Mouse (Mus musculus) embryonic facial prominence, embryonic 12.5 days (tissue): Measurements from ENCODE around the gene C2cd4d. TPM values are rescaled to one million over a fixed set of nuclear protein-coding genes. Genes with fewer than 3 reads are reported as not detected.
A peak's percentile ranks its signal among the peaks of the same experiment; 100 is the strongest.

ENCODE experiments used
- ATAC-seq: fragments of 200-750 bp; cut with Nextera tagmentation; 2 replicates; pipeline ENCODE4 v1.8.0; 2017; ENCODE audit not compliant: insufficient number of reproducible peaks, insufficient read depth, low FRiP score, low TSS enrichment
- H3K27ac ChIP-seq: fragments of 300-500 bp; sonication (generic); 2 replicates; pipeline ENCODE4 v1.5.1; 2016; ENCODE audit warnings: mild to moderate bottlenecking
- H3K27me3 ChIP-seq: fragments of 300-500 bp; sonication (generic); 2 replicates; pipeline ENCODE4 v1.6.1; 2016; ENCODE audit warnings: mild to moderate bottlenecking, moderate library complexity
- H3K36me3 ChIP-seq: fragments of 300-500 bp; sonication (generic); 2 replicates; pipeline ENCODE4 v1.6.1; 2016; ENCODE audit warnings: mild to moderate bottlenecking
- H3K4me1 ChIP-seq: fragments of 300-500 bp; sonication (generic); 2 replicates; pipeline ENCODE4 v1.6.1; 2016
- H3K4me2 ChIP-seq: fragments of 300-500 bp; sonication (generic); replicated peaks from 2 replicates; pipeline ENCODE4 v1.6.1; 2016; ENCODE audit warnings: mild to moderate bottlenecking, moderate library complexity
- H3K4me3 ChIP-seq: fragments of 300-500 bp; sonication (generic); 2 replicates; pipeline ENCODE4 v1.5.1; 2016; ENCODE audit warnings: mild to moderate bottlenecking
- H3K9ac ChIP-seq: fragments of 300-500 bp; sonication (generic); 2 replicates; pipeline ENCODE4 v1.6.1; 2016; ENCODE audit warnings: mild to moderate bottlenecking, moderate library complexity
- H3K9me3 ChIP-seq: fragments of 300-500 bp; sonication (generic); 2 replicates; pipeline ENCODE4 v1.6.1; 2016; ENCODE audit warnings: mild to moderate bottlenecking, moderate library complexity
- whole genome bisulfite sequencing: fragments of 180-500 bp; shearing (Covaris S2); methylation state at CpG from one replicate; pipeline ENCODE4 v1.1.7; 2016; 5-methylcytosine and 5-hydroxymethylcytosine counted together
- polyA plus RNA-seq: library from polyadenylated mRNA; unstranded; fragments of >200 nt; fragmentation: Nextera tagmentation; extraction: Ambion mirVana; gene quantifications from 2 replicates; pipeline ENCODE4 v1.2.1, GENCODE M21; 2016

Gene C2cd4d
- 2.8 and 3.6 TPM in 2 replicates for polyA plus RNA-seq

GRCm38 (mm10) chr3:94362138-94362537, at the start of gene C2cd4d:
C2cd4d (plus strand) TSS chr3:94362438.
- Histone ChIP-seq H3K4me3 (peak within 1 kb of the TSS; percentile 55), H3K4me1 (no peaks in the 10 kb centered on the region), H3K27ac (no peak within 1 kb of the TSS), H3K36me3 (no peaks in the 10 kb centered on the region), H3K9ac (peak within 1 kb of the TSS; percentile 74), H3K9me3 (no peaks in the 10 kb centered on the region), H3K4me2 (peak within 1 kb of the TSS; percentile 87), H3K27me3 (peaks cover 51% of the 10 kb centered on the region)
- ATAC-seq, result no peak
- 25% methylated on average over 7 of the region's 7 CpGs for WGBS

- 64% methylated on average over 3 of the region's 3 CpGs for WGBS
- no peak for ATAC-seq
- H3K4me3 ChIP-seq, result no peak overlapping the region
- H3K9me3 ChIP-seq, result no peaks in the 10 kb centered on the region
- peaks cover 8% of the 10 kb centered on the region; the same call in 1 of the 2 replicates for H3K36me3 ChIP-seq
- no peak overlapping the region for H3K27ac ChIP-seq
- no peaks in the 10 kb centered on the region for H3K4me1 ChIP-seq
- H3K27me3 ChIP-seq, result no peaks in the 10 kb centered on the region
- no peak overlapping the region for H3K9ac ChIP-seq
- no peak overlapping the region for H3K4me2 ChIP-seq
Observed at GRCm38 (mm10) chr3:94328681-94329080, 33.6 kb upstream of the C2cd4d start.

- no peak overlapping the region for H3K27ac ChIP-seq
- no peak overlapping the region for H3K4me2 ChIP-seq
- ATAC-seq, result no peak
- H3K27me3 ChIP-seq, result no peaks in the 10 kb centered on the region
- WGBS, result 90% methylated on average over 4 of the region's 4 CpGs
- H3K36me3 ChIP-seq, result peaks cover 6% of the 10 kb centered on the region; the same call in 1 of the 2 replicates
- no peaks in the 10 kb centered on the region for H3K9me3 ChIP-seq
- H3K9ac ChIP-seq, result no peak overlapping the region
- no peaks in the 10 kb centered on the region for H3K4me1 ChIP-seq
- H3K4me3 ChIP-seq, result no peak overlapping the region
Observed at GRCm38 (mm10) chr3:94334442-94334841, 27.8 kb upstream of the C2cd4d start.

GRCm38 (mm10) chr3:94338522-94338921, 23.7 kb upstream of the C2cd4d start:
- ATAC-seq, result no peak
- Histone ChIP-seq H3K4me3 (no peak overlapping the region), H3K4me1 (no peaks in the 10 kb centered on the region), H3K9me3 (no peaks in the 10 kb centered on the region), H3K27ac (no peak overlapping the region), H3K27me3 (no peaks in the 10 kb centered on the region), H3K36me3 (no peaks in the 10 kb centered on the region), H3K4me2 (no peak overlapping the region), H3K9ac (no peak overlapping the region)
- WGBS, result 88% methylated on average over 3 of the region's 3 CpGs

- H3K4me3 ChIP-seq, result no peak within 1 kb of the TSS
- WGBS, result 60% methylated on average over 3 of the region's 3 CpGs
- no peaks in the 10 kb centered on the region for H3K4me1 ChIP-seq
- no peaks in the 10 kb centered on the region for H3K9me3 ChIP-seq
- H3K4me2 ChIP-seq, result no peak within 1 kb of the TSS
- no peak for ATAC-seq
- no peak within 1 kb of the TSS for H3K9ac ChIP-seq
- no peak within 1 kb of the TSS for H3K27ac ChIP-seq
- no peaks in the 10 kb centered on the region for H3K27me3 ChIP-seq
- H3K36me3 ChIP-seq, result no peaks in the 10 kb centered on the region
Observed at GRCm38 (mm10) chr3:94341959-94342422, 20.2 kb upstream of the C2cd4d start, which contains the start of gene Them5. Them5 (plus strand) TSS chr3:94342099.

- Histone ChIP-seq H3K4me1 (no peaks in the 10 kb centered on the region), H3K9me3 (no peaks in the 10 kb centered on the region), H3K27me3 (no peaks in the 10 kb centered on the region), H3K36me3 (no peaks in the 10 kb centered on the region), H3K27ac (no peak overlapping the region), H3K4me3 (no peak overlapping the region), H3K9ac (no peak overlapping the region), H3K4me2 (no peak overlapping the region)
- WGBS, result 65% methylated on average over 1 of the region's 1 CpGs
- no peak for ATAC-seq
Observed at GRCm38 (mm10) chr3:94342552-94342951, 19.7 kb upstream of the C2cd4d start.

GRCm38 (mm10) chr3:94344182-94344581, 18.1 kb upstream of the C2cd4d start:
- H3K27ac ChIP-seq, result no peak overlapping the region
- no peaks in the 10 kb centered on the region for H3K36me3 ChIP-seq
- WGBS, result 73% methylated on average over 2 of the region's 2 CpGs
- no peaks in the 10 kb centered on the region for H3K4me1 ChIP-seq
- H3K9me3 ChIP-seq, result no peaks in the 10 kb centered on the region
- no peak for ATAC-seq
- H3K4me2 ChIP-seq, result no peak overlapping the region
- H3K9ac ChIP-seq, result no peak overlapping the region
- H3K4me3 ChIP-seq, result no peak overlapping the region
- H3K27me3 ChIP-seq, result no peaks in the 10 kb centered on the region

- Histone ChIP-seq H3K4me3 (no peak overlapping the region), H3K27ac (no peak overlapping the region), H3K27me3 (no peaks in the 10 kb centered on the region), H3K4me2 (no peak overlapping the region), H3K9me3 (no peaks in the 10 kb centered on the region), H3K9ac (no peak overlapping the region), H3K36me3 (no peaks in the 10 kb centered on the region), H3K4me1 (no peaks in the 10 kb centered on the region)
- 78% methylated on average over 3 of the region's 3 CpGs for WGBS
- no peak for ATAC-seq
Observed at GRCm38 (mm10) chr3:94344897-94345296, 17.3 kb upstream of the C2cd4d start.

- no peak for ATAC-seq
- no peaks in the 10 kb centered on the region for H3K4me1 ChIP-seq
- no peaks in the 10 kb centered on the region for H3K27me3 ChIP-seq
- H3K36me3 ChIP-seq, result no peaks in the 10 kb centered on the region
- H3K27ac ChIP-seq, result no peak overlapping the region
- H3K4me3 ChIP-seq, result no peak overlapping the region
- WGBS, result 77% methylated on average over 2 of the region's 2 CpGs
- no peak overlapping the region for H3K4me2 ChIP-seq
- no peak overlapping the region for H3K9ac ChIP-seq
- no peaks in the 10 kb centered on the region for H3K9me3 ChIP-seq
Observed at GRCm38 (mm10) chr3:94348146-94348545, 14.1 kb upstream of the C2cd4d start.

GRCm38 (mm10) chr3:94360812-94361211, 1.4 kb upstream of the C2cd4d start:
- Histone ChIP-seq H3K4me1 (no peaks in the 10 kb centered on the region), H3K27me3 (peaks cover 42% of the 10 kb centered on the region), H3K4me2 (no peak overlapping the region), H3K9me3 (no peaks in the 10 kb centered on the region), H3K4me3 (no peak overlapping the region), H3K27ac (no peak overlapping the region), H3K9ac (no peak overlapping the region), H3K36me3 (no peaks in the 10 kb centered on the region)
- WGBS, result 2% methylated on average over 1 of the region's 1 CpGs
- no peak for ATAC-seq

- H3K27me3 ChIP-seq, result peaks cover 51% of the 10 kb centered on the region
- ATAC-seq, result peak; percentile 42
- no peak overlapping the region for H3K27ac ChIP-seq
- no peaks in the 10 kb centered on the region for H3K36me3 ChIP-seq
- 5% methylated on average over 95 of the region's 97 CpGs for WGBS
- H3K9me3 ChIP-seq, result no peaks in the 10 kb centered on the region
- peak overlapping the region; percentile 87 for H3K4me2 ChIP-seq
- no peaks in the 10 kb centered on the region for H3K4me1 ChIP-seq
- peak overlapping the region; percentile 55 for H3K4me3 ChIP-seq
- peak overlapping the region; percentile 74 for H3K9ac ChIP-seq
Observed at GRCm38 (mm10) chr3:94363291-94364153, 1.3 kb downstream of the C2cd4d start.

GRCm38 (mm10) chr3:94364154-94364526, 1.9 kb downstream of the C2cd4d start:
- H3K4me2 ChIP-seq, result peak overlapping the region; percentile 87
- no peak overlapping the region for H3K27ac ChIP-seq
- ATAC-seq, result peak; percentile 38; the same call in 1 of the 2 replicates
- peak overlapping the region; percentile 74 for H3K9ac ChIP-seq
- no peaks in the 10 kb centered on the region for H3K9me3 ChIP-seq
- peaks cover 51% of the 10 kb centered on the region for H3K27me3 ChIP-seq
- H3K4me1 ChIP-seq, result no peaks in the 10 kb centered on the region
- 3% methylated on average over 23 of the region's 23 CpGs for WGBS
- H3K36me3 ChIP-seq, result no peaks in the 10 kb centered on the region
- peak overlapping the region; percentile 55 for H3K4me3 ChIP-seq
